Mouse (Mus musculus) stomach, embryonic 14.5 days (tissue): ENCODE results near the gene Scn1b. TPM values are rescaled to one million over a fixed set of nuclear protein-coding genes. Genes with fewer than 3 reads are reported as not detected.
A peak's percentile ranks its signal among the peaks of the same experiment; 100 is the strongest.

ENCODE experiments used
- ATAC-seq: fragments of 200-750 bp; cut with Nextera tagmentation; 2 replicates; pipeline ENCODE4 v1.8.0; 2017; ENCODE audit warnings: low read depth, moderate TSS enrichment; ENCODE audit not compliant: insufficient number of reproducible peaks, insufficient read depth, low FRiP score
- H3K27ac ChIP-seq: fragments of 300-500 bp; sonication (generic); 2 replicates; pipeline ENCODE4 v1.5.1; 2014; ENCODE audit warnings: mild to moderate bottlenecking, low read length, moderate library complexity, mixed read lengths
- H3K27me3 ChIP-seq: fragments of 300-500 bp; sonication (generic); 2 replicates; pipeline ENCODE4 v1.6.1; 2014; ENCODE audit warnings: low read length, control low read depth, mixed read lengths; ENCODE audit not compliant: control insufficient read depth, insufficient read depth
- H3K36me3 ChIP-seq: fragments of 300-500 bp; sonication (generic); 2 replicates; pipeline ENCODE4 v1.6.1; 2014; ENCODE audit warnings: mild to moderate bottlenecking, control low read depth, low read length, moderate library complexity, mixed read lengths; ENCODE audit not compliant: control insufficient read depth, insufficient read depth
- H3K4me1 ChIP-seq: fragments of 300-500 bp; sonication (generic); 2 replicates; pipeline ENCODE4 v1.6.1; 2014; ENCODE audit warnings: low read length, control low read depth, mixed read lengths; ENCODE audit not compliant: control insufficient read depth, insufficient read depth
- H3K4me2 ChIP-seq: fragments of 300-500 bp; sonication (generic); replicated peaks from 2 replicates; pipeline ENCODE4 v1.6.1; 2014; ENCODE audit warnings: low read depth, low read length, control low read depth
- H3K4me3 ChIP-seq: fragments of 300-500 bp; sonication (generic); 2 replicates; pipeline ENCODE4 v1.5.1; 2014; ENCODE audit warnings: low read depth, low read length, control low read depth
- H3K9ac ChIP-seq: fragments of 300-500 bp; sonication (generic); replicated peaks from 2 replicates; pipeline ENCODE4 v1.6.1; 2014; ENCODE audit warnings: low read depth, mild to moderate bottlenecking, control low read depth, low read length, moderate library complexity, mixed read lengths
- H3K9me3 ChIP-seq: fragments of 300-500 bp; sonication (generic); 2 replicates; pipeline ENCODE4 v1.6.1; 2016; ENCODE audit warnings: low read depth, low read length, control low read depth; ENCODE audit not compliant: control insufficient read depth
- WGBS: fragments of 180-500 bp; shearing (Covaris S2); extraction: QIAGEN DNeasy Blood & Tissue Kit; methylation state at CpG from one replicate; pipeline ENCODE4 v1.1.7; 2014; 5-methylcytosine and 5-hydroxymethylcytosine counted together
- polyA plus RNA-seq: library from polyadenylated mRNA; unstranded; fragments of >200 nt; fragmentation: Nextera tagmentation; extraction: Ambion mirVana; gene quantifications from 2 replicates; pipeline ENCODE4 v1.2.1, GENCODE M21; 2014

Scn1b gene
- polyA plus RNA-seq, 1 experiment from 2014 or later = 1.2 TPM

DNA sequence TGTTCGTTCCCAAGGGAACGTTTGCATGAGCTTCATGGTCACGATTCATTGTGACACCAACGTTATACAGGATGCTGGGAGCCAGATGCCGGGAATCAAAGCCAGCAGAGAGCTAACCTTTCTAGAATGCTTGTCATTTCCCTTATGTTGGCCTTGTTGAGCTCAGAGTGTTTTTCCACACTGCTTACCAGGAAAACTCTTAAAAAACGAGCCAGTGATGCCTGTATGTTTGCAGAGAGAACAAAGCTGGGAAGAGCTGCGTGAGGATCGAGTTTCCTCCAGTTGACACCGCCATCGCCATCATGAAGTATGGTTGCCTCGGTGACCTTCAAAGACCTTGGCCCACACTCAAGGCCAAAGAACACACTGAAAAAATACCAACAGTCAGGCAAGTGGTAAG lies 35.5 kb upstream of the Scn1b start:
- WGBS = 58% methylated on average over 11 of the region's 11 CpGs
- Histone ChIP-seq H3K27ac (no peak overlapping the region), H3K9ac (no peak overlapping the region)

DNA sequence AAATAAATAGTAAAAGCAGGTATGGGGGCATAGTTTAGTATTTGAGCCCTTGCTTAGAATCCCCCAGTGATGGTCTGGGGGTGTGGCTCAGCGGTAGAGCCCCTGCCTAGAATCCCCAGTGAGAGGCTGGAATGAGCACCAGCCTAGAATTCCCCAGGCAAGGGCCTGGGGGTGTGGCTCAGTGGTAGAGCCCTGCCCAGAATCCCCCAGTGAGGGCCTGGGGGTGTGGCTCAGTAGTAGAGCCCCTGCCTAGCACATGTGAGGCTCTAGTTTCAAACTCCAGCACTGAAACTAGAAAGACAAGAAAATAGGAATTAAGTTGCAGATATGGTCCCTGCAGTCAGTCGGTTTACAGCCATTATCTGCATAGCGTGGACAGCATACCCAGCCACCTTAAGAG lies 35.0 kb upstream of the Scn1b start:
- Histone ChIP-seq H3K9ac (no peak overlapping the region), H3K4me2 (no peak overlapping the region), H3K36me3 (no peaks in the 10 kb centered on the region), H3K27ac (no peak overlapping the region), H3K9me3 (no peaks in the 10 kb centered on the region), H3K4me1 (no peaks in the 10 kb centered on the region), H3K27me3 (no peaks in the 10 kb centered on the region), H3K4me3 (no peak overlapping the region)
- no peak for ATAC-seq
- WGBS = 51% methylated on average over 3 of the region's 3 CpGs

More for the DNA sequence above, 35.5 kb upstream of the Scn1b start:
- no peak overlapping the region for H3K4me3 ChIP-seq
- no peak for ATAC-seq
- no peaks in the 10 kb centered on the region for H3K36me3 ChIP-seq
- H3K4me1 ChIP-seq = no peaks in the 10 kb centered on the region
- H3K4me2 ChIP-seq = no peak overlapping the region
- no peaks in the 10 kb centered on the region for H3K27me3 ChIP-seq
- no peaks in the 10 kb centered on the region for H3K9me3 ChIP-seq

DNA sequence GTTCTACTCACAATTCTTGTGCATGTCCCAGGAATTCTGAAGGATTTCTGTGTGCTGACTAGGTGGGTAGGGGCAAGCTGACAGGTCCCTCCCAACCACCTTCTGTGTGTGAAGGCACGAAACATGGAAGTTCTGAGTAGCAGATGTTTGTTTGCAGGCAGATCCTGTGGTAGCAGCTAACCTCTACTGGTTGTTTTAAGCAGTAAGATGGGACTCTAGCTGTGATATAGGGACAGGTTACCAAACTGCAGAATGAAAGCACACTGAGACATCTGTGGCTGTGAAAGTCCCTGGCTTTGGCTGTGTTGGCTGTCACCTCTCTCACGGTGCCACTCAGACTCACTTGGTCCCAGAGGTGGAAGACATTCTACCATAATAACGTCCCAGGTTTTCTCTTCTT lies 34.4 kb upstream of the Scn1b start:
- WGBS = 74% methylated on average over 3 of the region's 3 CpGs
- Histone ChIP-seq H3K4me3 (no peak overlapping the region), H3K9ac (no peak overlapping the region), H3K27me3 (no peaks in the 10 kb centered on the region), H3K4me1 (no peaks in the 10 kb centered on the region), H3K9me3 (no peaks in the 10 kb centered on the region), H3K27ac (no peak overlapping the region), H3K4me2 (no peak overlapping the region), H3K36me3 (no peaks in the 10 kb centered on the region)
- no peak for ATAC-seq

DNA sequence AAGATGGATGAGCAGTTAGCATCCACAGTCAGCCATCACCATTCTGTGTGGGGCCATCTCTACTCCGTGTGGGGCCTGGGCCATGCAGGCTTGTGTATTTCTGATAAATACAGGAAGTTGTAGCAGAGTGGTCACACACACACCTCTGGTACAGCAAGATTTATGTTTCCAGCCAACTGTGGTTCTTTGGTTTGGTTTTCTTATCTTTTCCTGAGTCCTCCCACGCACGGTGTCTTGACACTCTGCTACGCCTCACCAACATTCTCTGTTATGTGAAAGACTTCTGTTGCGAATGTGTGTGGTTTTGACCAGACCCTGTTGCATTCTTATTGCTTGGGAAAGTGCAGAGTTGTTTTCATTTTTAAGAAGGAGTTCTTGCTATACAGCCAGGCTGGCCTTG lies 34.0 kb upstream of the Scn1b start:
- Histone ChIP-seq H3K27me3 (no peaks in the 10 kb centered on the region), H3K4me1 (no peaks in the 10 kb centered on the region), H3K9me3 (no peaks in the 10 kb centered on the region), H3K36me3 (no peaks in the 10 kb centered on the region), H3K4me3 (no peak overlapping the region), H3K4me2 (no peak overlapping the region), H3K27ac (no peak overlapping the region), H3K9ac (no peak overlapping the region)
- no peak for ATAC-seq
- WGBS = 53% methylated on average over 5 of the region's 5 CpGs

DNA sequence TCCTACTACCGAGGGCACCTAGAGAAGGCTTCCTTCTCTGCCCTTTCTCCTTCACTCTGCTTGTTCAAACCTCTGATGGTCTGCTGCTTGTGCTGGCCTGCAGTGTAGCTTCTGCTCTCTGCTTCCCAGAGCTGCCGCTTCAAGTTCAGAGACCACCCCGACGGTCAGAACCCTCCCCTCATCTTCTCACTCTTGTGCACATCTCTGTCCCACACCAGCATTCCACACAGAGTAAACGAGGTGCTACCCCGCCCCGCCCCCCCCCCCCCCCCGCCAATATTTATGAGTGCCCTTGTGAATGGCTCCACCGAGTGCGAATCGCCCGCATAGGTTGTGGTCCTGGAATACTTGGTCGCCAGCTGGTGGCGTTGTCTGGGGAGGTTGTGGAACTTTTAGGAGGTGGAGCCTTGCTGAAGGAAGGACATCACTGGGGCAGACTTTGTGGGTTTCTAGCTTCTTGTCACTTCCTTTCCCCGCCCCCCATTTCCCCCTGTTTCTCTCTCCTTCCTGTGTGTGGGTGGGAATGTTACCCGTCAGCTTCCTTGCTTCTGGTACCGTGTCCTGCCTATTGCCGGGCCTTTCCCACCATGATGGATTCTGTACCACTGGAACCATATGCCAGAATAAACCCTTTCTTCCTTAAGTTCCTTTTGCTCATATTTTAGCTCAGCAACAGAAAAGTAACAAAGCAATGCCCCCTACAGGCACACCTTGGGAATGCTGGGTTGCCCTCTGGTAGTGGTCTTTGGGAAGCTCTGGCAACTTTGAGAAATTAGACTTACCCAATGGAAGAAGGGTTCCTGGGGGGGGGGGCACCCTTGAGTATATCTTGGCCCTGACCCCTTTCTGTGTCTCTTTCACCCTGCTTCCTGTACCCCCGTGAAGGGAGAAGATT lies 29.5 kb upstream of the Scn1b start:
- Histone ChIP-seq H3K36me3 (no peaks in the 10 kb centered on the region), H3K9ac (no peak overlapping the region), H3K4me1 (peaks cover 5% of the 10 kb centered on the region; the same call in 1 of the 2 replicates), H3K9me3 (no peaks in the 10 kb centered on the region), H3K27me3 (no peaks in the 10 kb centered on the region), H3K27ac (peak overlapping the region; percentile 16; the same call in 1 of the 2 replicates), H3K4me2 (no peak overlapping the region), H3K4me3 (no peak overlapping the region)
- ATAC-seq = no peak
- 35% methylated on average over 17 of the region's 19 CpGs for WGBS

DNA sequence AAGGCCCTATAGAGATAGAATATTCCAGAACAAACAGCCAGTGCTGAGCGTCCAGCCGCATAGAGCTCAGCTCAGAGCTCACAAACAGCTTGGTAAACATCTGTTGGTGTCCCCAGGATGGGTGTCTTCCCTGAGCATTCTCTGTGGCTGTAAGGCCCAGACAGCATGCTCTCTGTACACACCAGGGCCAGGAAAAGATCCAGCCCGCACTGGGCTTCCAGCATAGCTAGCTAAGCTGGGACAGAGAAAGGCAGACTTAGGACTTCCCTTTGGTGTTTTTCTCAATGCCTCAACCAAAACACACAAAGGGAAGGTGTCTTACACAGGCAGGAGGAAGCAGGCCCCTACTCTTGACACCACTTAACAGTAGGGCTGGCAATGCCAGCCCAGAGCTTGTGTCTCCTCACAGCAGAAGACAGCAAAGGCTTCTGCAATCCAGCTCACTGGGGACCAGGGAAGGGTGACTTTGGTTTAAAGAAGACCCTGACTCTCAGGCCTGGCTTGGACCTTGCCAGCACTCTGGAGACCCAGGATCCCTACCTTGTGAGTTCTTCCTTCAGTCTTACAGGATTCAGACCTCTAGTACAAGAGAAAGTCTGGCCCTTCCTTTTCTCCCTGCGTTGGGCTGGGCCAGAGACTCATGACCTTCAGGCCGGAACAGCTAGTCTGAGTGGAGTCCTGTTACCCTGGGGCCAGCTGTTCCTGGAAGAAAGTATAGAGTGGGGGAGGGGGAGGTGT lies 28.7 kb upstream of the Scn1b start, which contains the start of gene Gramd1a:
Gene Gramd1a (minus strand): TSS at position 601 of the 738 bp plus-strand sequence.
- H3K27ac ChIP-seq = peak within 1 kb of the TSS; percentile 16; the same call in 1 of the 2 replicates
- H3K4me2 ChIP-seq = no peak within 1 kb of the TSS
- WGBS = 57% methylated on average over 5 of the region's 5 CpGs
- H3K4me3 ChIP-seq = no peak within 1 kb of the TSS
- H3K9me3 ChIP-seq = no peaks in the 10 kb centered on the region
- no peaks in the 10 kb centered on the region for H3K27me3 ChIP-seq
- ATAC-seq = no peak
- H3K4me1 ChIP-seq = peaks cover 5% of the 10 kb centered on the region; the same call in 1 of the 2 replicates
- H3K36me3 ChIP-seq = no peaks in the 10 kb centered on the region
- H3K9ac ChIP-seq = no peak within 1 kb of the TSS

DNA sequence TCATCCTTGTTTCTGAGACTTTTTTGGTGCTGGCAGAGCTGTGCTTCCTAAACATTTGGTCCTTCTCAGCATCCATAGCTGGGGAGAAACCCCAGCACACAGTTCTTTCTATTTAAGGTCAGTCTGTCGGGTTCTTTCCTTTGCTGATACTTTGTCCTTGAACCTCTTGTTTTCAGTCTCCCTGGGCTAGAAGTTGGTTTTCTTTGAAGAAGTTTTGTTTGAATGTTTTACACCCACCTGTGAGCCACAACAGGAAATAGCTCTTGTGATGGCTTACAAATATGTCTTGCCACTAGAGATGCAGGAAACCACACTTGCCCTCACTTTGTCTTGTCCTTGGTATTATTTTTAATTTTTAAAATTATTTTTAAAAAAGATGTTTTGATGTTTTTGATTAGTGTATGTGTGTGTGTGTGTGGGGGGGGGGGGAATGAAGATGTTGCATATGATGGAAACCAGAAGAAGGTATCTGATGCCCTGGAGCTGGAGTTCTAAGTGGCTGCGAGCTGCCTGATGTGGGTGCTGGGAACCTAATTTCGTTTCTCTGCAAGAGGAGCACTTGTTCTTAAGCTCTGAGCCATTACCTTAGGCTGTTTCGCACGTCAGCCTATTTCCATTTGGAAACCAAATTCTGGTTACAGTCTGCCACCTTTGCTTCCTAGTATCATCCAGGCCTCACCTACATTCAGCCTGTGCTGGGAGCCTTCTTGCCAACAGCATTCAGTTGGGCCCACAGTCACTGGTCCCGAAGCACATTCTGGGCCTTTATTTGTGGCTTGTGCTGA lies 26.9 kb upstream of the Scn1b start:
- Histone ChIP-seq H3K9me3 (no peaks in the 10 kb centered on the region), H3K9ac (no peak overlapping the region), H3K4me3 (no peak overlapping the region), H3K27me3 (no peaks in the 10 kb centered on the region), H3K4me2 (no peak overlapping the region), H3K4me1 (peaks cover 16% of the 10 kb centered on the region), H3K36me3 (no peaks in the 10 kb centered on the region), H3K27ac (no peak overlapping the region)
- 86% methylated on average over 6 of the region's 6 CpGs for WGBS
- ATAC-seq = no peak
